Mouse (Mus musculus) CH12.LX (cell line): Measurements from ENCODE around the gene Prima1. TPM values are rescaled to one million over a fixed set of nuclear protein-coding genes. Genes with fewer than 3 reads are reported as not detected.

Source experiments
- DNase-seq: peaks from one replicate; pipeline ENCODE4 v3.0.0-alpha.2; 2013; ENCODE audit errors: extremely low read depth
- H3K27ac ChIP-seq: 2 replicates; pipeline ENCODE4 v1.5.1; 2012; ENCODE audit warnings: low read depth, mild to moderate bottlenecking, control low read depth, moderate library complexity; ENCODE audit not compliant: insufficient read depth
- H3K27me3 ChIP-seq: replicated peaks from 2 replicates; pipeline ENCODE3; 2012; ENCODE audit warnings: inconsistent platforms
- H3K36me3 ChIP-seq, 2 experiments: replicated peaks in 1 of 2; 2 replicates each; pipeline versions ENCODE3 to v1.6.1; 2012; ENCODE audit warnings: inconsistent platforms in 1 of 2, low read length in 1 of 2, mild to moderate bottlenecking in 1 of 2, mixed read lengths in 1 of 2, moderate library complexity in 1 of 2; ENCODE audit not compliant: control insufficient read depth in 1 of 2, insufficient read depth in 1 of 2
- H3K4me1 ChIP-seq, 2 experiments: 2 replicates each; pipeline ENCODE4 v1.6.1; 2012; ENCODE audit warnings: inconsistent platforms in 1 of 2, moderate library complexity in 1 of 2; ENCODE audit not compliant: insufficient read depth in 2 of 2, control insufficient read depth in 1 of 2
- H3K4me2 ChIP-seq: 2 replicates; pipeline ENCODE4 v1.6.1; 2012; ENCODE audit warnings: low read depth, mild to moderate bottlenecking, control low read depth; ENCODE audit not compliant: poor library complexity, insufficient read depth, severe bottlenecking
- H3K4me3 ChIP-seq, 3 experiments: fragments of 150-350 bp in 1 of 3; sonication (generic) in 1 of 3; replicated peaks in 1 of 3; 2 replicates each; pipeline versions ENCODE3 to v1.5.1; 2011 to 2012; ENCODE audit warnings: low read depth in 2 of 3, low read length in 2 of 3, mild to moderate bottlenecking in 2 of 3, moderate library complexity in 2 of 3, control low read depth in 1 of 3, improper control_type of control experiment in 1 of 3, inconsistent platforms in 1 of 3, mixed read lengths in 1 of 3; ENCODE audit not compliant: poor library complexity in 1 of 3
- H3K79me2 ChIP-seq: replicated peaks from 2 replicates; pipeline ENCODE4 v1.6.1; 2012; ENCODE audit warnings: mild to moderate bottlenecking, moderate library complexity; ENCODE audit not compliant: control insufficient read depth, poor library complexity, insufficient read depth, severe bottlenecking; ENCODE audit errors: extremely low read depth
- H3K9ac ChIP-seq: 2 replicates; pipeline ENCODE4 v1.6.1; 2012; ENCODE audit warnings: low read depth, mild to moderate bottlenecking, control low read depth, moderate library complexity; ENCODE audit not compliant: insufficient read depth
- H3K9me3 ChIP-seq: replicated peaks from 2 replicates; pipeline ENCODE3; 2012; ENCODE audit warnings: low read length, inconsistent platforms, mixed read lengths
- CHD1 ChIP-seq: IDR thresholded peaks from 2 replicates; pipeline ENCODE4 v1.6.1; 2012; ENCODE audit warnings: low read depth, low read length, improper control_type of control experiment, inconsistent platforms
- CHD2 ChIP-seq: IDR thresholded peaks from 2 replicates; pipeline ENCODE4 v1.6.1; 2011; ENCODE audit warnings: low read length, improper control_type of control experiment
- EP300 ChIP-seq: IDR thresholded peaks from 2 replicates; pipeline ENCODE4 v1.6.1; 2011; ENCODE audit warnings: low read length, improper control_type of control experiment
- MAFK ChIP-seq: IDR thresholded peaks from 2 replicates; pipeline ENCODE4 v1.6.1; 2011; ENCODE audit warnings: low read length, improper control_type of control experiment; ENCODE audit not compliant: insufficient replicate concordance
- MEF2A ChIP-seq: IDR thresholded peaks from 2 replicates; pipeline ENCODE4 v1.6.1; 2014; ENCODE audit warnings: low read depth, mild to moderate bottlenecking, inconsistent platforms, low read length, improper control_type of control experiment, borderline replicate concordance
- POLR2AphosphoS2 ChIP-seq: IDR thresholded peaks from 2 replicates; pipeline ENCODE4 v1.6.1; 2011; ENCODE audit warnings: low read depth, low read length, improper control_type of control experiment
- TBP ChIP-seq: conservative IDR thresholded peaks from 2 replicates; pipeline ENCODE4 v1.6.1; 2011; ENCODE audit warnings: low read depth, low read length, improper control_type of control experiment
- USF2 ChIP-seq: conservative IDR thresholded peaks from 2 replicates; pipeline ENCODE4 v1.6.1; 2011; ENCODE audit warnings: low read depth, low read length, improper control_type of control experiment
- ZC3H11A ChIP-seq: IDR thresholded peaks from 2 replicates; pipeline ENCODE4 v1.6.1; 2012; ENCODE audit warnings: low read depth, mild to moderate bottlenecking, inconsistent platforms, low read length, improper control_type of control experiment
- ZKSCAN1 ChIP-seq: IDR thresholded peaks from 2 replicates; pipeline ENCODE4 v1.6.1; 2012; ENCODE audit warnings: low read depth, inconsistent platforms, low read length, improper control_type of control experiment, borderline replicate concordance
- dilution Hi-C: fragments of 300-500 bp; cut with MboI; formaldehyde crosslinking; loops from 2 replicates; pipeline ENCODE4 v1.14.3; 2020; ENCODE audit warnings: low sequenced_read_pairs; ENCODE audit not compliant: extremely low pct_unique_long_range_greater_than_20kb, extremely low pct_ligation_motif_present
- in situ Hi-C: fragments of 300-500 bp; cut with MboI; formaldehyde crosslinking; loops from 3 replicates; pipeline ENCODE4 v1.14.3; 2019; ENCODE audit warnings: low sequenced_read_pairs, low pct_ligation_motif_present, low pct_unique_long_range_greater_than_20kb, mixed read lengths
- polyA plus RNA-seq: library from polyadenylated mRNA; unstranded; fragments of >175 nt; gene quantifications from 2 replicates; pipeline ENCODE4 v1.2.1, GENCODE M21; 2012; ENCODE audit warnings: low read depth; ENCODE audit not compliant: insufficient read length
- total RNA-seq, 2 experiments: library from RNA; depleted of rRNA; stranded (reverse); fragments of 300-350 nt in 1 of 2; fragments of >200 nt in 1 of 2; gene quantifications; 2 replicates each; pipeline ENCODE4 v1.2.3; 2012 to 2014

Gene Prima1
- total and polyA plus RNA-seq, 3 experiments = not detected

DNA sequence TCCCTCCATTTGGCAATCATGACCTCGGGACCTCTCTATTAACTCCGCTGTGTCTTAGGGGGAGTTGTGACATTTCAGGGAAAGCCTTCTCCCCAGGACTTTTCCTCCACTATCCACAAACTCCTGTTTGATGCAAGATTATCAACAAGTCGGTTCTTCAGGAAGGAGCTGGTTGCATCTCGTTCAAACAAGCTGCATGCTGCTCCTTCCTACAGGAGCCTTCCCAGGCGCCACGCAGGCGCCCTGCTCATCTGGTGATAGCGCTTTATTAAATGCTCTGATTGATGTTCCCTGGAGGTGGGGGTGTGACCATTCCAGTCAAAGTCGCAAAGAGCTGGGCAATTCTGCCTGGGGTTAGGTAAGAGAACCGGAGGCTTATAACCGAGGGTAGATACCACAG, 1.1 kb upstream of the Prima1 start:
- Histone ChIP-seq H3K27me3 (no peaks in the 10 kb centered on the region), H3K79me2 (no peaks in the 10 kb centered on the region), H3K4me2 (no peak overlapping the region), H3K36me3 (no peaks in the 10 kb centered on the region), H3K9me3 (no peaks in the 10 kb centered on the region), H3K27ac (no peak overlapping the region), H3K4me3 (no peak overlapping the region), H3K4me1 (no peaks in the 10 kb centered on the region; a peak in 1 of 4 replicates), H3K9ac (no peak overlapping the region)
- in situ Hi-C loops = no loop called here
- dilution Hi-C loops = no loop called here
- no peak for DNase-seq
- TF ChIP-seq EP300 (no peak), POLR2AphosphoS2 (no peak)

DNA sequence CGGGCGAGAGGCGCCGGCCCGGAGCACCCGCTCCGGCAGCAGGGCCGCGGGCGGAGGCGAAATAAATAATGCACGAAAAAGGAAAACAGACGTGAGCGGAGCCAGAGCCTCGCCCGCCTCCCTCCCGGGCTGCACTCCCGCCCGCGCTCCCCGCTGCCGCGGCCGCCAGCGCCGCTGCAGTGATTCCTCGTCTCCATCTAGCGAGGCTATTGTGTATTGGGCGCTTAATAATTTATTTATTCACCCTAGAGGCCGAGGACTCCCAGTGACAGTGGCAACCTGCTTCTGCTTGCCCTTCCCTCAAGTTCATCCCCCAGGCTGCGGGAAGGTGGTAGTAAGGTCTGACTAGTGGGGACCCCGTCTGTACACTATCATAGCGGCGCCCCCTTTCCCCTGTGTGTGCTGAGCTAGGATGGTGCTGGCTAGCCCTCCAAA, 658 bp upstream of the Prima1 start:
- H3K9ac ChIP-seq = no peak overlapping the region

DNA sequence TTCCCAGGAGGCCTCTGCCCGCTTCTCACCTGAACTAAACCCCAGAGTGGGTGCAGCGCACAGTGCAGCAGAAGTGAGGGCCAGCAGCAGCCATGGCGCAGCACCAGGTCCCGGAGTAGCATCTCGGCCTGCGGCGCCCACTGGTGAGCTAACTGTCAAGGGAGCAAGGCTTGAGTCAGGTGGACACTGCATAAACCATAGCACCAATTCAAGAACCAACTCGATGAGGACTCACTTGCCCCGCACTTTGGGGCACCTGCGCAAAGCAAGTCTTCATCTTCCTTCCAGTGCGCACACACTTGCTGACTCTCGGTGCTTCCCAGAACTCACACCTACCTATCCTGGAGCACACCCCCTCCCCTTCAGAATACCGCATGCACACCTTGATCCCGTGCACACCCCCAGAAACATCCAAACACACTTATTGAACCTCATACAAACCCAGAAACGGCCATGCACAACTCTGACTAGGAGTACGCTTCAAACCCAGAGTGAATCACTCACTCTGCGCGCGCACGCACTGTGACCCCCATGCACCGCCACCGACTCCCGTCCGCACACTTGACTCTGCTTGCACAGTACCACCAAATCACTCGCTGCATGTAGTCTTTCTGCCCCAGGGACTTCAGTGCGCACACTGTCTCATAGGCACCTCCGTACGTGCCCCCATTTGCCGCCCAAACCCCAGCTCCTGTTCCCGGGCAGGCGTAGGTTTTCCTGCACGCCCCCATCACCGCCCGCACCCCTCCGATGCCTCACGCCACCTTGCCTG, 453 bp downstream of the Prima1 start:
- no peak for DNase-seq
- in situ Hi-C loops = no loop called here
- dilution Hi-C loops = no loop called here
- TF ChIP-seq EP300 (no peak), MAFK (no peak), CHD2 (no peak)
- TF ChIP-seq, all 38 proteins: peak for 0
- Histone ChIP-seq H3K27me3 (no peaks in the 10 kb centered on the region), H3K9ac (no peak overlapping the region), H3K36me3 (no peaks in the 10 kb centered on the region), H3K27ac (no peak overlapping the region), H3K4me2 (no peak overlapping the region), H3K4me1 (no peaks in the 10 kb centered on the region; a peak in 1 of 4 replicates), H3K79me2 (no peaks in the 10 kb centered on the region), H3K4me3 (no peak overlapping the region), H3K9me3 (no peaks in the 10 kb centered on the region)

More for the DNA sequence above, 658 bp upstream of the Prima1 start:
- H3K4me3 ChIP-seq = no peak overlapping the region
- H3K36me3 ChIP-seq = no peaks in the 10 kb centered on the region
- no peaks in the 10 kb centered on the region for H3K79me2 ChIP-seq
- in situ Hi-C loops = no loop called here
- no peaks in the 10 kb centered on the region for H3K27me3 ChIP-seq
- no peak overlapping the region for H3K27ac ChIP-seq
- TF ChIP-seq ZC3H11A = no peak
- TF ChIP-seq USF2 = no peak
- no peak for TF ChIP-seq CHD1
- TF ChIP-seq MAFK = no peak
- no peak for TF ChIP-seq MEF2A
- TF ChIP-seq TBP = no peak
- TF ChIP-seq ZKSCAN1 = no peak
- H3K9me3 ChIP-seq = no peaks in the 10 kb centered on the region
- H3K4me1 ChIP-seq = no peaks in the 10 kb centered on the region; a peak in 1 of 4 replicates
- dilution Hi-C loops = no loop called here
- no peak for DNase-seq
- H3K4me2 ChIP-seq = no peak overlapping the region
